Mouse (Mus musculus): ENCODE results near the gene 1500009L16Rik. TPM values are rescaled to one million over a fixed set of nuclear protein-coding genes. Genes with fewer than 3 reads are reported as not detected.

1500009L16Rik gene
- 17.3 and 19.9 TPM in 2 replicates for polyA plus RNA-seq (2015; fragmentation: Nextera tagmentation; extraction: Ambion mirVana)

DNA sequence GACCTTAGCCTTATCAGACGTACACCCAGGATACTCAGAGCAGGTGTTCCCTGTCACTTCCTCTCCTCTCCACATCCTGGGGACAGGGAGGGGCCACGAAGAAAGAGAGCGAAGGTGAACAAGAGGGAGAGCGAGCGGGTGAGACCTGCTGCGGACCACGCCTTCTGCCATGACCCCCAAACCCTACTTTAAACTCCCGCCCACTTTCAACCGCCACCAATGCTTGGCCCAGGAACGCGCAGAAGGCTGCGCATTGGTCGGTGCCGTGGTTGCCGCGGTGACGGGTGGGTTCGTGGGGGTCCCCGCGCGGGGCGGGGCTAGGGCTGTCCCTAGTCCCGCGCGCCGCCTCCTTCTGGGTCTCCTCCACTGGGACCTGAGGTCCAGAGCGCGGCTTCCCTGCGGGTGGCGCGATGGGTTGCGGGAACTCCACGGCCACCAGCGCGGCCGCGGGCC lies at the start of gene 1500009L16Rik:
1500009L16Rik (plus strand) TSS at position 287 of the 453 bp plus-strand sequence.
- under 1% methylated on average over 33 of the region's 37 CpGs for WGBS
- Histone ChIP-seq H3K4me2 (peak within 1 kb of the TSS; percentile 94), H3K27me3 (replicated peaks) (no peaks in the 10 kb centered on the region), H3K4me1 (peaks cover 26% of the 10 kb centered on the region), H3K9ac (peak within 1 kb of the TSS; percentile 84), H3K9me3 (0 out of 2 replicates have a peak, but pooled peaks cover 4% of the 10 kb centered on the region), H3K4me3 (peak within 1 kb of the TSS; percentile 76), H3K27ac (replicated peaks) (no peak within 1 kb of the TSS), H3K36me3 (no peaks in the 10 kb centered on the region)
- peak; percentile 77; the same call in 1 of the 2 replicates for ATAC-seq (ENCODE audit: extremely low read depth, insufficient number of reproducible peaks, low FRiP score, low TSS enrichment)

DNA sequence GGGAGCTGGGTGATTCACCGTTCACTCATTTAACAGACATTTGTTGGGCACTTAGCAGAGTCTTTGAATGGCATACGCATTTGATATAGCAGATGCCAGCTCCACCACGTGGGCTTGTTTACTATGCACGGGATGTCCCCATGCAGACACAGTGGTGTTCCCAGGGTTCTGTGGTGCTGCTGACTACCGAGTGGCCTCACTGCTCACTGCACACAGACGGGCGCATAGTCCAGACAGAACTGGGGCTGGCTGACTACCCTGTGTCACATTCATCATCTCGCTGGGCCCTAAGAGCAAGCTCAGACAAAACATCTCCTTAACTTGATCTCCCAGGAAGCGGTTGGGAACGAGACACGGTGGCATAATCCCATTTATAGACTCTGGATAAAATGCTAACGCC lies 41.3 kb upstream of the 1500009L16Rik start:
- H3K9me3 ChIP-seq = no peaks in the 10 kb centered on the region
- ATAC-seq (ENCODE audit: extremely low read depth, insufficient number of reproducible peaks, low FRiP score, low TSS enrichment) = no peak
- no peak overlapping the region for H3K27ac ChIP-seq (replicated peaks)
- WGBS = 85% methylated on average over 12 of the region's 12 CpGs
- H3K4me2 ChIP-seq = no peak overlapping the region
- H3K27me3 ChIP-seq (replicated peaks) = no peaks in the 10 kb centered on the region
- no peak overlapping the region for H3K4me3 ChIP-seq
- H3K36me3 ChIP-seq = no peaks in the 10 kb centered on the region
- H3K4me1 ChIP-seq = no peaks in the 10 kb centered on the region
- H3K9ac ChIP-seq = no peak overlapping the region

DNA sequence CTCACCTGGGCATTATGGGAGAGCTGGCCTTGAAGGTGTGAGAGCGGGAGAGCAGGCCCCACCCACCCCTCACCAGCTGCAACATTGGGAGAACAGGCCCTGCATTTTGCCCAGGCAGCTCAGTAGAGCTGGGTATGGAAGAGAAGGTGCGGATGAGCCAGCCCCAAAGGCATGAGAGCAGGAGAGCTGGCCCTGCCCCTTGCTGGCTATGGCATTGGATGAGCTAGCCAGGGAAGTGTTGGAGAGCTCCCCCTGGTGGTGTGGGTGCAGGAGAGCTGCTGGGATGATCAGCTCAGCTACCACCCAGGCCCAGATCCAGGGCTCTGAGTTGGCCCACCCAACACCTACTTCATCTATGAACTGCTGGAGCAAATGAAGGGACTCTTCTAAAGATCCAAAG lies 34.5 kb upstream of the 1500009L16Rik start:
- WGBS = 88% methylated on average over 2 of the region's 2 CpGs
- H3K4me1 ChIP-seq = peaks cover 12% of the 10 kb centered on the region
- no peak for ATAC-seq (ENCODE audit: extremely low read depth, insufficient number of reproducible peaks, low FRiP score, low TSS enrichment)
- H3K27ac ChIP-seq (replicated peaks) = no peak overlapping the region
- H3K9me3 ChIP-seq = no peaks in the 10 kb centered on the region
- H3K9ac ChIP-seq = no peak overlapping the region
- no peaks in the 10 kb centered on the region for H3K36me3 ChIP-seq
- no peak overlapping the region for H3K4me2 ChIP-seq
- H3K27me3 ChIP-seq (replicated peaks) = no peaks in the 10 kb centered on the region
- no peak overlapping the region for H3K4me3 ChIP-seq

DNA sequence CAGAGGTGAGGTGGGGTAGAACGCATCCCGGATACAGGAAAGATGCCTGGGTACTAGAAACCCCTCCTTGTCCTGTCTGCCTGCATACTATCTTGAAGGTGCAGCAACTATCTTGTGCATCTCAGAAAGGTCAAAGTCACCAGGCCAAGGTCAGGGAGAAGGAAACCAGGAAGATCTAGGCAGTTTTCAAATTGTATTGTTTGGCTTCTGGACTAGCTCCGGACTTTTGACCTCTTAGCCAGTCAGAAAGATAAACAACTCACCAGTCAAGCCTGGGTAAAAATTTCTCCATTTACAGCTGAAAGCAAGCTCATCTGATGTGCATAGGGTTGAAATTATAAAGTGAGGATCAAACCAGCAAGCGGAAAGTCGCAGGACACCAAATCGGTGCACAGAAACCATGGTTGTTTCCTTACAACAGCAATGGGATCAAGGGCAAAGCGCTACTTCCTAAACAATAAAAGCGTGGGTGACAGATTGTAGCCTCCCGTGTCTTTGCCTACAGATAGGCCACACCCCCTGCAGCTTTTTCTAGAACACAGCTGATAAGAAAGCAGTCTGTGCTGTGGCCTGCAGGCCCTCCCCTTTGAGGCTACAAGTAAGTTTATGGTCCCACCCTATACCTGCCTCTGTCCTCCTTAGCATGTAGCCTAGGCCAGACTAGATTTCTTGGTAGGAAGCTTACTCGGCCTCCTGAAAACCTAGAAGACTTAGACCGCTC lies 30.3 kb upstream of the 1500009L16Rik start:
- Histone ChIP-seq H3K27me3 (replicated peaks) (no peaks in the 10 kb centered on the region), H3K9ac (no peak overlapping the region), H3K4me3 (no peak overlapping the region), H3K4me2 (0 out of 2 replicates have a peak overlapping the region, but pooled peaks have one; percentile 10), H3K4me1 (peaks cover 12% of the 10 kb centered on the region), H3K27ac (replicated peaks) (peak overlapping the region; percentile 39; the same call in 1 of the 2 replicates), H3K9me3 (no peaks in the 10 kb centered on the region), H3K36me3 (no peaks in the 10 kb centered on the region)
- ATAC-seq (ENCODE audit: extremely low read depth, insufficient number of reproducible peaks, low FRiP score, low TSS enrichment) = no peak
- 57% methylated on average over 11 of the region's 11 CpGs for WGBS

DNA sequence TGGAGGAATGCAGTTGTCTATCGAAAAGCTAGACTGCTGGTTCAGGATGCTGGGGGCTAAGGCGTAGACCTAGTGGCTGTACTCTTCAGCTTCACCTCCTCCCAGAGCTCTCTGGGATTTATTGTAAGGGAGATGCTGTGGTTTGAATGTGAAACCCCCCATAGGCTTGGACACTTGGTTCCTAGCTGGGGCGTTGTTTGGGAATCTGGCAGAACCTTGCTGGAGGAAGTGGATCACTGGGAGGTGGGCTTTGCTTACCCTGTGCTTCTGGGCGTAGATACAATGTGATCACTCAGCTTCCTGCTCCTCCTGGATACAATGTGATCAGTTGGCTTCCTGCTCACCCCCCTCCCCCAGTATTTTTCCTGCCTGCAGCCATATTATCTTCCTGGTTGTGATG lies 26.4 kb upstream of the 1500009L16Rik start:
- Histone ChIP-seq H3K9me3 (no peaks in the 10 kb centered on the region), H3K27ac (replicated peaks) (no peak overlapping the region), H3K27me3 (replicated peaks) (no peaks in the 10 kb centered on the region), H3K9ac (no peak overlapping the region), H3K4me1 (peaks cover 12% of the 10 kb centered on the region), H3K36me3 (no peaks in the 10 kb centered on the region), H3K4me2 (no peak overlapping the region), H3K4me3 (no peak overlapping the region)
- ATAC-seq (ENCODE audit: extremely low read depth, insufficient number of reproducible peaks, low FRiP score, low TSS enrichment) = no peak
- WGBS = 76% methylated on average over 4 of the region's 4 CpGs

DNA sequence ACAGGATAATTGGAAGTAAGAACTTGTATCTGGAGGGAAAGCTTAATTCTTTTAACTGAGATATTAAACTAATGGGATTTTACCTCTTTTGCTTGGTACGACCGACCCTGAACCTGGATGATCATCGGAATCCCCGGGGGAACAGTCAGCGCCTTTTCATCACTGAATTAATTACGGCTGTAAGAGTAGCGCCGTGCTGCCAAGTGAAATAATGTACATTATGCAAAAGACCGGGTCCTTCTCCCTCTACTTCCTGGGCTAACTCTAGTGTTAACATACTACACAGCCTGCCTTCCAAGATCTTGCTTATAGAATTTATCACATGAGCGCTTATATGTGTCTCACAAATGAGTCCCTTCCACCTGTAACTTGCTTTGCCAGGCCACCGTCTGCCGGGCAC lies 16.0 kb upstream of the 1500009L16Rik start:
- no peak for ATAC-seq (ENCODE audit: extremely low read depth, insufficient number of reproducible peaks, low FRiP score, low TSS enrichment)
- H3K36me3 ChIP-seq = no peaks in the 10 kb centered on the region
- no peak overlapping the region for H3K4me2 ChIP-seq
- H3K4me1 ChIP-seq = no peaks in the 10 kb centered on the region
- H3K9me3 ChIP-seq = no peaks in the 10 kb centered on the region; the same call in 1 of the 2 replicates
- 85% methylated on average over 12 of the region's 12 CpGs for WGBS
- H3K9ac ChIP-seq = no peak overlapping the region
- H3K4me3 ChIP-seq = no peak overlapping the region
- H3K27me3 ChIP-seq (replicated peaks) = no peaks in the 10 kb centered on the region
- H3K27ac ChIP-seq (replicated peaks) = no peak overlapping the region

DNA sequence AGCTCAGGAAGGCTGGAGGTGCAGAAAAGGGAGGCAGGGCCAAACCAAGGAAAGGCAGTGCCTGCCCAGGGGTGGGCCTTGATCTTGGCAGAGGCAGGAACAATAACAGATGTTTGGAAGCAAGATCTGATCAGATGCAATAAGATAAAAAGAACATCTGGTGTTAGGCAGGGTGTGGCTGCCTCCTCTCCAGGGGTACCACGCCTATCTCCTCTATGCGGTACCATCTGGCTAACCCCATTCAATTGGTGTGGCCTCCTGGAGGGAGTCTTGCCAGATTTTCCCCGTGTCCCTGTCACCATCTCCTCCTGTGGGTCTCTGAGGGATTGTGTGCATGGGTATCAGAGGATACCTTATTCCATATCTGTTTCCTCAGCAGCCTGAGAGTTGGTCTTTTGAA lies 12.7 kb upstream of the 1500009L16Rik start:
- H3K27me3 ChIP-seq (replicated peaks) = no peaks in the 10 kb centered on the region
- H3K4me3 ChIP-seq = no peak overlapping the region
- H3K27ac ChIP-seq (replicated peaks) = no peak overlapping the region
- H3K4me2 ChIP-seq = no peak overlapping the region
- no peaks in the 10 kb centered on the region for H3K36me3 ChIP-seq
- no peaks in the 10 kb centered on the region for H3K9me3 ChIP-seq
- no peak for ATAC-seq (ENCODE audit: extremely low read depth, insufficient number of reproducible peaks, low FRiP score, low TSS enrichment)
- 65% methylated on average over 3 of the region's 3 CpGs for WGBS
- H3K9ac ChIP-seq = no peak overlapping the region
- no peaks in the 10 kb centered on the region for H3K4me1 ChIP-seq

DNA sequence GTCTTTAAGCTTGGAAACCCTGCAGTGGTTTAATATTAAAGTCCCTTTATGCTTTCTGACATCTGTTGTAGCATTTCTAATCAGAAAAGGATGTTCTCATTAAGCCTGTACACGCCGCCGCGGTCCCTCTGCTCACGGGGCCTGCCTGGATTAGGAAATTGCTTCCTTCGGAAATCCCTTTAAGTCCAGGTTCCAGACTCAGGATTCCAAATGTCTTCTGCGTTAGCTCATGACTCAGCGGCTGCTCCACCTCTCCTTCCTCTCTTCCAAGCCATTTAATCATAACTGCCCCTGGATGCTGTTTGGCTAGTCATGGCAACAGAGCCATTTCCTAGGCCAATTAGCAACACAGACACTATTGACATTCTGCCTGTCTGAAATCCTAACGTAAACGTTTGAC lies 10.9 kb upstream of the 1500009L16Rik start:
- no peak overlapping the region for H3K4me3 ChIP-seq
- H3K27me3 ChIP-seq (replicated peaks) = no peaks in the 10 kb centered on the region
- 69% methylated on average over 10 of the region's 10 CpGs for WGBS
- no peak overlapping the region for H3K27ac ChIP-seq (replicated peaks)
- no peak overlapping the region for H3K9ac ChIP-seq
- H3K4me1 ChIP-seq = no peaks in the 10 kb centered on the region
- H3K9me3 ChIP-seq = no peaks in the 10 kb centered on the region
- H3K4me2 ChIP-seq = no peak overlapping the region
- H3K36me3 ChIP-seq = no peaks in the 10 kb centered on the region
- ATAC-seq (ENCODE audit: extremely low read depth, insufficient number of reproducible peaks, low FRiP score, low TSS enrichment) = no peak

DNA sequence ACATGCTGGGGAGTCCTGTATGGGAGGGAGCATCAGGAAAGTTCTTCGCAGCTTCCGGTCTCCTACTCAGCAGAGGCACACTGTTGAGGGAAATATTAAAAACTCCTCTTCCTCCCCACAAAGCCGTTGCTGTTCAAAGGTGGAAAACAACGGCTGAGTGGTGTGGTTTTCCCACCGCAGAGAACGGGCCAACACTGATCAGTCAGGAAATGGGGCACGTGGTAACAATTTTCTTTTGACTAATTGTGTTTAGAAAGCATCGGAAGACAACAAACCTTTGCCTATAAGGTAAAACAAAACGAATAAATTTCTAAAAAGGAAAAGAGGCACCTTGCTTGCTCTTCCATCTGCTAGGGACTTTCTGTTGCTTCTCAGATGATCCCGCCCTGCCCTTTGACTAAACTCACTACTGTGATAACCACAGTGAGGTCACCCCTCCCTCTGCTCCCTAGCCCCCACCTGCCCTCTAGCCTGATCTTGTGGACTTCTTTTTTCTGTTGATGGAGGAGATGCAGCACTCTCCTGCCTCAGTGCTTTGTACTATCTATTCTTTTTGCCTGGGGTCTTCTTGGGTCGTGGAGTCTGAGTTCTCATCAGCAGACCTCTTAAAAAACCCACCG lies 3.7 kb upstream of the 1500009L16Rik start:
- Histone ChIP-seq H3K4me2 (no peak overlapping the region), H3K9ac (no peak overlapping the region), H3K27ac (replicated peaks) (no peak overlapping the region), H3K36me3 (no peaks in the 10 kb centered on the region), H3K27me3 (replicated peaks) (no peaks in the 10 kb centered on the region), H3K9me3 (no peaks in the 10 kb centered on the region), H3K4me3 (no peak overlapping the region), H3K4me1 (peaks cover 18% of the 10 kb centered on the region)
- 77% methylated on average over 12 of the region's 12 CpGs for WGBS
- no peak for ATAC-seq (ENCODE audit: extremely low read depth, insufficient number of reproducible peaks, low FRiP score, low TSS enrichment)

DNA sequence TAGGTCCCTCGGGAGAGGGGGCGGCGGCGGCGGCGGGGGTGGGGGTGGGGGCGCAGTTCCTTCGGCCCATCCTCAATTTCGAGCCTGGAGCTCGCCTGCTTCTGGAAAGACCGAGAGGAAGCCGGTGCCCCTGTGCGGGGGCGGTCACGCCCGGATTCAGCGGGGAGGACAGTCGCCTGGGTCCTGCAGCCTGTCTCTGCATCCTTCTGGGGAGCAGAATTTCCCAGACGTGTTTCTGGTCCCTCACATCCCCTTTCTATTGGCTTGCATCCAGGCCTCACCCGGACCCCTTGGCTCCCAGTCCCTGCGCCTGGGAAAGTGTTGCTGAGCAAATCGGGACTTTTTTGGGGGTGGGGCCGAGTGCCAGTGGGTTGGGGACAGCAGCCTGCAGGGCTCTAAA lies 390 bp downstream of the 1500009L16Rik start:
- Histone ChIP-seq H3K9ac (peak overlapping the region; percentile 84), H3K4me1 (peaks cover 26% of the 10 kb centered on the region), H3K4me2 (peak overlapping the region; percentile 94), H3K27ac (replicated peaks) (no peak overlapping the region), H3K27me3 (replicated peaks) (no peaks in the 10 kb centered on the region), H3K9me3 (0 out of 2 replicates have a peak, but pooled peaks cover 4% of the 10 kb centered on the region), H3K4me3 (peak overlapping the region; percentile 76), H3K36me3 (no peaks in the 10 kb centered on the region)
- ATAC-seq (ENCODE audit: extremely low read depth, insufficient number of reproducible peaks, low FRiP score, low TSS enrichment) = no peak
- WGBS = 1% methylated on average over 13 of the region's 23 CpGs

DNA sequence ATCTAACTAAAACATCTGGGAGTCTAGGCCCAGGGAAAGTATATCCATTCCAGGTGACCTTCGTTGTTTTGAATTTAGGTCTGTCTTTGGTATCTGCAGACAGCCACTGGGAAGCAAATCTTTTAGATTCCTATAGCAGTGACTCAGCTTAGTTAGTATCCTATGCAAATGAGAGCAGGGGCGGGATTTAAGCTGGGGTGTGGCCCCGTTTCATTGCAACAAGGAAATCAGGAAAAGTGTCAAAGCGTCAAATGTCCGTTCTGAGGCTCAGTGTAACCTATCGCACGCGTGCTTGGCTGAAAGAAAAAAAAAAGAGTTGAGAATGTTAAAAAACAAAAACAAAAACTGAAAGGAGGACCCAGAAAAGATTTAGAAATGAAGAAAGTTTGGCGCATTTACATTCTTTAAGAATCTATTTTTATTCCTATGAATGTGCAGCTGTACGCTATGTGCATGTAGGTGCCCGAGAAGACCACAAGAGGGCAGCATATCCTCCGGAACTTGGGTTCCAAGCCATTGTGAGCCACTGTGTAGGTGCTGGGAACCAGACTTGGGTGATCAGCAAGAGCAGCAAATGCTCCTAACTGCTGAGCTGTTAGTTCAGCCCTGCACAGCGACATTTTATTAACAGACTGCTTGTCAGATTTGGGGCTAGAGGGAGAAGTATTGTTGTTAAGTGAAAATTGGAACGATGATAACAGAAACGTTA lies 1.8 kb downstream of the 1500009L16Rik start:
- Histone ChIP-seq H3K27me3 (replicated peaks) (no peaks in the 10 kb centered on the region), H3K4me2 (no peak overlapping the region), H3K9me3 (0 out of 2 replicates have a peak, but pooled peaks cover 4% of the 10 kb centered on the region), H3K4me3 (no peak overlapping the region), H3K27ac (replicated peaks) (no peak overlapping the region), H3K4me1 (peaks cover 26% of the 10 kb centered on the region), H3K9ac (no peak overlapping the region), H3K36me3 (no peaks in the 10 kb centered on the region)
- ATAC-seq (ENCODE audit: extremely low read depth, insufficient number of reproducible peaks, low FRiP score, low TSS enrichment) = no peak
- 79% methylated on average over 15 of the region's 15 CpGs for WGBS

Data from heart, embryonic 13.5 days (tissue).